Mouse (Mus musculus): ENCODE measurements around the gene Usp17ld. TPM values are rescaled to one million over a fixed set of nuclear protein-coding genes. Genes with fewer than 3 reads are reported as not detected.

Usp17ld gene
- not detected in 2 replicates for polyA plus RNA-seq (2021; fragmentation: Nextera tagmentation)
- long read RNA-seq, experiment 1: 0 reads
- long read RNA-seq, experiment 2: 0 reads

GRCm38 (mm10) chr7:103252405-103252804 is at the start of gene Usp17ld:
Usp17ld (minus strand) TSS chr7:103252505.

GRCm38 (mm10) chr7:103216696-103217095 is 35.6 kb downstream of the Usp17ld start, which contains the start of gene Olfr594:
Olfr594 (plus strand) TSS chr7:103216996.

GRCm38 (mm10) chr7:103211562-103211961 is 40.7 kb downstream of the Usp17ld start, which contains the start of gene Olfr593:
Olfr593 (plus strand) TSS chr7:103211862.

Small RNAs within 50 kb of the gene (microRNA-seq; reads per million reads assigned to microRNA genes)
- gene Gm23550 (not detected), gene Gm25171 (not detected)

Other genes with a start within 250 kb of the Usp17ld start
- gene Olfr582, start 214.5 kb downstream of the Usp17ld start, polyA plus RNA-seq (2021; fragmentation: Nextera tagmentation): not detected in 2 replicates
- not detected in 2 replicates for gene Olfr583, start 201.2 kb downstream of the Usp17ld start, polyA plus RNA-seq (2021; fragmentation: Nextera tagmentation)
- gene Olfr584, start 170.6 kb downstream of the Usp17ld start, polyA plus RNA-seq (2021; fragmentation: Nextera tagmentation): not detected in 2 replicates
- not detected in 2 replicates for gene Olfr585, start 154.8 kb downstream of the Usp17ld start, polyA plus RNA-seq (2021; fragmentation: Nextera tagmentation)
- not detected in 2 replicates for gene Olfr586, start 126.9 kb downstream of the Usp17ld start, polyA plus RNA-seq (2021; fragmentation: Nextera tagmentation)
- not detected in 2 replicates for gene Olfr588-ps1, start 111.6 kb downstream of the Usp17ld start, polyA plus RNA-seq (2021; fragmentation: Nextera tagmentation)
- not detected in 2 replicates for gene Olfr589, start 96.1 kb downstream of the Usp17ld start, polyA plus RNA-seq (2021; fragmentation: Nextera tagmentation)
- not detected in 2 replicates for gene Olfr591, start 74.2 kb downstream of the Usp17ld start, polyA plus RNA-seq (2021; fragmentation: Nextera tagmentation)
- not detected in 2 replicates for gene Olfr592, start 67.7 kb downstream of the Usp17ld start, polyA plus RNA-seq (2021; fragmentation: Nextera tagmentation)
- not detected in 2 replicates for gene Olfr593, start 40.6 kb downstream of the Usp17ld start, polyA plus RNA-seq (2021; fragmentation: Nextera tagmentation)
- gene Olfr594, start 35.5 kb downstream of the Usp17ld start, polyA plus RNA-seq (2021; fragmentation: Nextera tagmentation): not detected in 2 replicates
- gene Olfr596, start 53.1 kb upstream of the Usp17ld start, polyA plus RNA-seq (2021; fragmentation: Nextera tagmentation): not detected in 2 replicates
- gene Olfr597, start 63.8 kb upstream of the Usp17ld start, polyA plus RNA-seq (2021; fragmentation: Nextera tagmentation): not detected in 2 replicates
- not detected in 2 replicates for gene Olfr598, start 71.1 kb upstream of the Usp17ld start, polyA plus RNA-seq (2021; fragmentation: Nextera tagmentation)
- not detected in 2 replicates for gene Olfr599, start 83.4 kb upstream of the Usp17ld start, polyA plus RNA-seq (2021; fragmentation: Nextera tagmentation)
- not detected in 2 replicates for gene Olfr600, start 97.2 kb upstream of the Usp17ld start, polyA plus RNA-seq (2021; fragmentation: Nextera tagmentation)
- gene Olfr601, start 110.2 kb upstream of the Usp17ld start, polyA plus RNA-seq (2021; fragmentation: Nextera tagmentation): not detected in 2 replicates
- not detected in 2 replicates for gene Olfr603, start 133.7 kb upstream of the Usp17ld start, polyA plus RNA-seq (2021; fragmentation: Nextera tagmentation)
- gene Usp17lc, start 162.6 kb upstream of the Usp17ld start, polyA plus RNA-seq (2021; fragmentation: Nextera tagmentation): not detected in 2 replicates
- gene Olfr605, start 192.9 kb upstream of the Usp17ld start, polyA plus RNA-seq (2021; fragmentation: Nextera tagmentation): not detected in 2 replicates
- gene Olfr606, start 196.5 kb upstream of the Usp17ld start, polyA plus RNA-seq (2021; fragmentation: Nextera tagmentation): not detected in 2 replicates
- gene Olfr607, start 211.6 kb upstream of the Usp17ld start, polyA plus RNA-seq (2021; fragmentation: Nextera tagmentation): not detected in 2 replicates
- gene Olfr608, start 217.4 kb upstream of the Usp17ld start, polyA plus RNA-seq (2021; fragmentation: Nextera tagmentation): not detected in 2 replicates
- gene Olfr609, start 245.6 kb upstream of the Usp17ld start, polyA plus RNA-seq (2021; fragmentation: Nextera tagmentation): not detected in 2 replicates

All from layer of hippocampus, adult 6 months (tissue).